Mouse (Mus musculus): Measurements from ENCODE around the gene Myo5c.

The Myo5c gene

DNA sequence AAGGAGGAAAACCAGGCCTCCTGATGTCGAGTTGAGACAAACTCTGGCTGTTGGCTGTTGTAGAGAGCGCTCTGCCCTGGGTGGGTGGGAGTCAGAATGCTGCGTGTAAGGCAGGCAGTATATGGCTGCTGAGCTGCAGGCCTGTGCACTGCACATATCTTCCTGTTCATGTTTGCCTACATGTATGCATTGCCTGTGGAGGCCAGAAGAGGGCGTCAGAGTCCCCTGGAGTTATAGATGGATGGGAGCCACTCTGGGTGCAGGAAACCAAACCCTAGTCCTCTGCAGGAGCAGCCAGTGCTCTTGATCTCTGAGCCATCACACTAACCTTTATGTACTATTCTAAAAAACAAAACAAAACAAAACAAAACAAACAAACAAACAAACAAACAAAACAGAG lies 102.6 kb downstream of the Myo5c start:
- DNase-seq: no peak

GRCm38 (mm10) chr9:75338016-75338415 lies 106.2 kb downstream of the Myo5c start:
- DNase-seq: no peak

DNA sequence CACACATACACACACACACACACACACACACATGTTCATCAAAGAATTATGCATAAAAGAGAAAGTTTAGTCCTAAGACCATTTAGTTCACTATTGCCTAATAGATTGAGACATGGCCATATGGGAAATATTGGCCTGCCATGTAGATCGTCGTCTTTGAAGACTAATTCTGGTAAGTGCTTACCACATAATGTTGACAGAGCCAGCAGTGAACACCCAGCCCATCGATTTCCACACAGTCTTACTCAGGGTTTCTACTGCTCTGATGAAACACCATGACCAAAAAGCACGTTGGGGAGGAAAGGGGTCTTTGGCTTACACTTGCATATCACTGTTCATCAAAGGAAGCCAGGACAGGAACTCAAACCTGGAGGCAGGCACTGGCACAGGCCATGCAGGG lies 110.6 kb downstream of the Myo5c start:
- no peak for DNase-seq

DNA sequence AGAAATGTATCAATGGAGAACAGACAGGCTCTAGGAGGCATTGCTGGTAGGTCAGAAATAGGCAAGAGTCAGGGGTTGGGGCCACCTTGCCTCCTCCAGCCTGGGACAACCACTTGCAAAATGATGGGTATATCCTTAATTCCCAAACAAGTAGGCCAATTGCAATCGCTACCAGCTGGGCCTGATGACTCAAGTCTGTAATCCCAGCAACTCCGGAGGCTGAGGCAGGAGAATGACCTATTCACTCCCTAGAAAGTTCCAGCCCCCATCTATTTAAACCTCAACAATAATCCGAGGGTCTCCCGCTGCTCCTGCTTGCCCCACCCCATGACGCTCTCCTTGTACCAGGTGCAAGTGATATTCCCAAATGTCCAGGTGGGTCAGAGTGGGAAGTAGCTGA lies 115.6 kb downstream of the Myo5c start, which contains the start of gene Bcl2l10:
TSS of gene Bcl2l10 (plus strand) at position 301 of the 400 bp plus-strand sequence.
- no peak for DNase-seq

DNA sequence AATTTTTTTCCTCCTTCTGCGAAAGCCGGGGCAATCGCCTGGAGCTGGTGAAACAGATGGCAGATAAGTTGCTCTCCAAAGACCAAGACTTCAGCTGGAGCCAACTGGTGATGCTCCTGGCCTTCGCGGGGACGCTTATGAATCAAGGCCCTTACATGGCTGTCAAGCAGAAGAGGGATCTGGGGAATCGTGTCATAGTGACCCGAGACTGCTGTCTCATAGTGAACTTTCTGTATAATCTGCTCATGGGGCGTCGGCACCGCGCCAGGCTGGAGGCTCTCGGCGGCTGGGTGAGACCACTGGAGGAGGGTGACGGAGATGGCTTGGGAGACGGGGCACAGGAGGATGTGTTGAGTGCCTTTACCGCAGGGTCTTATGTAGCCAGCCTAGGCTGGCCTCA lies 116.2 kb downstream of the Myo5c start:
- DNase-seq: no peak

- DNase-seq: no peak
Measured at GRCm38 (mm10) chr9:75348641-75349040, 116.8 kb downstream of the Myo5c start.

GRCm38 (mm10) chr9:75353094-75353493 lies 121.3 kb downstream of the Myo5c start:
- no peak for DNase-seq

Measured in thymus, postnatal 25 days (tissue).